Mouse (Mus musculus) liver, embryonic 14.5 days (tissue): ENCODE measurements around the gene Napepld. TPM values are rescaled to one million over a fixed set of nuclear protein-coding genes. Genes with fewer than 3 reads are reported as not detected.

Source experiments
- ATAC-seq: fragments of 200-750 bp; cut with Nextera tagmentation; 2 replicates; pipeline ENCODE4 v1.8.0; 2017; ENCODE audit warnings: moderate number of reproducible peaks, mild to moderate bottlenecking, moderate library complexity; ENCODE audit not compliant: insufficient read depth
- DNase-seq, 3 experiments: peaks; one replicate each; pipeline ENCODE4 v3.0.0-alpha.2; 2012 to 2013; ENCODE audit warnings: low read depth in 3 of 3, low spot score in 3 of 3
- H3K27ac ChIP-seq: fragments of 300-500 bp; sonication (generic); 2 replicates; pipeline ENCODE4 v1.5.1; 2014; ENCODE audit warnings: moderate library complexity, mild to moderate bottlenecking, control low read depth, inconsistent platforms
- H3K27me3 ChIP-seq: fragments of 300-500 bp; sonication (generic); 2 replicates; pipeline ENCODE4 v1.6.1; 2014; ENCODE audit warnings: mild to moderate bottlenecking, low read length, moderate library complexity; ENCODE audit not compliant: control insufficient read depth, insufficient read depth
- H3K36me3 ChIP-seq: fragments of 300-500 bp; sonication (generic); replicated peaks from 2 replicates; pipeline ENCODE4 v1.6.1; 2014; ENCODE audit warnings: low read depth; ENCODE audit not compliant: control insufficient read depth, insufficient read depth
- H3K4me1 ChIP-seq, 2 experiments: fragments of 200-500 bp in 1 of 2; fragments of 300-500 bp in 1 of 2; sonication (generic) in 1 of 2; replicated peaks; 2 replicates each; pipeline ENCODE4 v1.6.1; 2012 to 2014; ENCODE audit warnings: antibody characterized with exemption in 1 of 2, inconsistent platforms in 1 of 2, low read length in 1 of 2; ENCODE audit not compliant: control insufficient read depth in 2 of 2, insufficient read depth in 2 of 2
- H3K4me2 ChIP-seq: fragments of 300-500 bp; sonication (generic); 2 replicates; pipeline ENCODE4 v1.6.1; 2014; ENCODE audit warnings: low read depth, mild to moderate bottlenecking, control low read depth, moderate library complexity
- H3K4me3 ChIP-seq, 2 experiments: fragments of 200-500 bp in 1 of 2; fragments of 300-500 bp in 1 of 2; sonication (generic) in 1 of 2; 2 replicates each; pipeline ENCODE4 v1.5.1; 2012 to 2014; ENCODE audit warnings: low read depth in 2 of 2, low read length in 2 of 2, mild to moderate bottlenecking in 2 of 2, control low read depth in 1 of 2, inconsistent platforms in 1 of 2, moderate library complexity in 1 of 2; ENCODE audit not compliant: insufficient read depth in 1 of 2
- H3K9ac ChIP-seq: fragments of 300-500 bp; sonication (generic); replicated peaks from 2 replicates; pipeline ENCODE4 v1.6.1; 2014; ENCODE audit warnings: mild to moderate bottlenecking, control low read depth, moderate library complexity
- H3K9me3 ChIP-seq: fragments of 300-500 bp; sonication (generic); 2 replicates; pipeline ENCODE4 v1.6.1; 2016; ENCODE audit warnings: low read length, mixed read lengths; ENCODE audit not compliant: control insufficient read depth
- CTCF ChIP-seq: IDR thresholded peaks from 2 replicates; pipeline ENCODE4 v1.5.1; 2016; ENCODE audit warnings: antibody characterized with exemption, low read depth, control low read depth
- EP300 ChIP-seq: IDR thresholded peaks from 2 replicates; pipeline ENCODE4 v1.6.1; 2016; ENCODE audit warnings: antibody characterized with exemption, low read depth
- WGBS: fragments of 180-500 bp; shearing (Covaris S2); extraction: QIAGEN DNeasy Blood & Tissue Kit; methylation state at CpG from one replicate; pipeline ENCODE4 v1.1.7; 2014; ENCODE audit not compliant: insufficient replicate concordance; 5-methylcytosine and 5-hydroxymethylcytosine counted together
- polyA plus RNA-seq, 2 experiments: library from polyadenylated mRNA; depleted of rRNA in 1 of 2; stranded (reverse) in 1 of 2; unstranded in 1 of 2; fragments of >200 nt; fragmentation: Nextera tagmentation in 1 of 2; extraction: Ambion mirVana in 1 of 2; gene quantifications; 2 replicates each; pipeline versions ENCODE4 v1.2.1 to v1.2.3; 2012 to 2014

The Napepld gene
- polyA plus RNA-seq, 2 experiments, result 1.3 to 1.8 TPM

DNA sequence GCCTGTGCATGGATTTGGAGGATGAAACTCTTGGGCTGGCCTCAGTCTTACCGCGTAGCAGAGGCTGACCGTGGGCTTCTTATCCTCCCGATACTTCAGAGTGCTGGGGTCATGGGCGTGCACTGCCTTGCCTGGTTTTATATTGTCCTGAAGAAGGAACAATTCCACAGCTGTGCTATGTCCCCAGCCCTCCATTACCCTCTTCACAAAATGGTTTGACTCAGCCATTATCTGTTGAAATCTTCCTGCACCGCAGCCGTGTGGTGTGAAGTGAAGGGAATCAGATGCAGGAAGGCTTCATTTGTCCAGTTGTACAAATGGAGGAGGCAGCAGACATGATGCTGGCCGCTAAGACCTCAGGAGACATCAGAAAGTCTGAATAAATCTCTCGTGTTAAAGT is 44.3 kb downstream of the Napepld start:
- TF ChIP-seq CTCF, result no peak
- no peak for TF ChIP-seq EP300
- H3K4me1 ChIP-seq, result no peaks in the 10 kb centered on the region
- no peak overlapping the region for H3K4me3 ChIP-seq
- ATAC-seq (no peak), DNase-seq (no peak)
- WGBS, result 79% methylated on average over 9 of the region's 9 CpGs
- H3K27ac ChIP-seq, result no peak overlapping the region
- H3K4me2 ChIP-seq, result no peak overlapping the region
- H3K27me3 ChIP-seq, result no peaks in the 10 kb centered on the region
- H3K9ac ChIP-seq, result no peak overlapping the region
- H3K9me3 ChIP-seq, result no peaks in the 10 kb centered on the region
- peaks cover 3% of the 10 kb centered on the region; the same call in 1 of the 2 replicates for H3K36me3 ChIP-seq

DNA sequence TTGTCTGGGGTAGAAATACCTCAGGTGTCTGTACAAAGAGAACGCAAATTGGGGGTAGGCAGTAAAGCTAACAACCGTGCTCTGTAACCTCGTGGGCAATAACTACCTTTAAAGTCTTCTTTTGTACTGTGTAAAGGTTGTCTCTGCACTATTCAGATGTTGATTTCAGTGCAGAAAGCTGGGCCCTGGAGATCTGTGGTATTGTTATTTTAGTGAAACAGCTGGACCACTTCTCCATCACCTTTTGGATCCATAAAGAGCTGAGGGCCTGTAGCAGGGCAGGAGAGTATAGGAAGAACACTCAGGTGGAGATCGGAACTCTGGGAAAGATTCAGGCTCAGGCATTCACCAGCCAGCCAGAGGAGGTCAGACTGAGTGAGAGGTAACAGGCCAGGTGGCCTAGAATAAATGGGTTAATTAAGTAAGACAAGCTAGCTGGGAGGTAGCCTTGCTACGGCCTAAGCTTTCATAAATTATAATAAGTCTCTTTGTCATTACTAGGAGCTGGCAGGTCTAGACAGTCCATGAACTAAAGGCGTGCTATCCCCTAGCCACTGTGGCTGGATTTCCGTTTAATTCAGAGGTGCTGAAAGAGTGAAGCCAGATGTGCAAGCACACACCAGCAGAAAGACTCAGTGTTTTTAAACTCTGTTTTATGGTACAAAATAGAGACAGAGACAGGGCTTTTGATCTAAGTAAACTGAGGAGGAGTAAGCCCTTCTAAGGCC is 49.1 kb downstream of the Napepld start:
- H3K36me3 ChIP-seq, result peaks cover 3% of the 10 kb centered on the region

DNA sequence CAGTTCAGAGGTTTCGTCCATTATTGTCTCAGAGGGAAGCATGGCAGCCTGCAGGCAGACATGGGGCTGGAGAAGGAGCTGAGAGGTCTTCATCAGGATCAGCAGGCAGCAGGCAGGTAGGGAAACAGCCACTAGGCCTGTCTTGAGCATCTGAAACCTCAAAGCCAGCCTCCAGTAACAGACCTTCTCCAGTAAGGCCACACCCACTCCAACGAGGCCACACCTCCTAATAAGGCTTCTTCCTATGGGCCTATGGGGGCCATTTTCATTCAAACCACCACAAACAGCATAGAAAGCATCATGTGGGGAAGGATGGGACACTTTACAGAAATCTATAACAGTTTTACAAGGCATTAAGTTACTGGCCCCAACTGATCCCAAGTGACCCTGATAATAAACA is 50.5 kb downstream of the Napepld start:
- no peak for TF ChIP-seq EP300
- TF ChIP-seq CTCF, result no peak
- Histone ChIP-seq H3K4me2 (no peak overlapping the region), H3K9me3 (no peaks in the 10 kb centered on the region), H3K4me3 (no peak overlapping the region), H3K4me1 (peaks cover 6 to 7% of the 10 kb centered on the region in 2 experiments; a peak in 3 of 4 replicates), H3K27ac (no peak overlapping the region), H3K27me3 (no peaks in the 10 kb centered on the region), H3K36me3 (peaks cover 3% of the 10 kb centered on the region), H3K9ac (no peak overlapping the region)
- DNase-seq, result no peak
- WGBS, result 53% methylated on average over 2 of the region's 2 CpGs
- ATAC-seq, result no peak

More for the DNA sequence above, 49.1 kb downstream of the Napepld start:
- H3K4me2 ChIP-seq, result no peak overlapping the region
- H3K4me3 ChIP-seq, result no peak overlapping the region
- no peak overlapping the region for H3K9ac ChIP-seq
- H3K27me3 ChIP-seq, result no peaks in the 10 kb centered on the region
- H3K4me1 ChIP-seq, result no peaks in the 10 kb centered on the region
- WGBS, result 77% methylated on average over 7 of the region's 7 CpGs
- ATAC-seq, result no peak
- no peaks in the 10 kb centered on the region for H3K9me3 ChIP-seq
- no peak for DNase-seq
- H3K27ac ChIP-seq, result no peak overlapping the region
- TF ChIP-seq EP300, result no peak
- TF ChIP-seq CTCF, result no peak

DNA sequence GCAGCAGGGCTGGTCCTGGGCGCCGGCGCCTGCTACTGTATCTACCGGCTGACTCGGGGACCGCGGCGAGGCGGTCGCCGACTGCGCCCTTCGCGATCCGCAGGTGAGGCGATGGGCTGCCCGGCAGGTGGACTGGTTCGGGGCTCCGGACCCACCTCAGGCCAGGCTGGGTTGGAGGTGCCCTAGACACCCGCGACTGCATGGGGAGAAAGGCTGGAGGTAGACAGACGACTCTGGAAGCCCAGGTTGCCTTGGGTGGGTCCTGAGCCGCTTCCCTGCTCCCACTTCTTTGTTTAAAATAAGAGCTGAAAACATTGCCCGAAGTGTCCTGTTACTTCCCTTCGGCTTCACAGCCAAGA is 55.1 kb downstream of the Napepld start:
- TF ChIP-seq CTCF (no peak), EP300 (no peak)
- Histone ChIP-seq H3K9me3 (no peaks in the 10 kb centered on the region), H3K27ac (peak overlapping the region; percentile 52), H3K4me1 (peaks cover 11 to 13% of the 10 kb centered on the region in 2 experiments), H3K4me3 (peak overlapping the region; percentile 78 to 82), H3K36me3 (no peaks in the 10 kb centered on the region; the same call in none of the 2 replicates), H3K9ac (peak overlapping the region; percentile 81), H3K4me2 (peak overlapping the region; percentile 83), H3K27me3 (no peaks in the 10 kb centered on the region; the same call in 1 of the 2 replicates)
- no peak for ATAC-seq
- no peak for DNase-seq
- WGBS, result 1% methylated on average over 25 of the region's 25 CpGs

DNA sequence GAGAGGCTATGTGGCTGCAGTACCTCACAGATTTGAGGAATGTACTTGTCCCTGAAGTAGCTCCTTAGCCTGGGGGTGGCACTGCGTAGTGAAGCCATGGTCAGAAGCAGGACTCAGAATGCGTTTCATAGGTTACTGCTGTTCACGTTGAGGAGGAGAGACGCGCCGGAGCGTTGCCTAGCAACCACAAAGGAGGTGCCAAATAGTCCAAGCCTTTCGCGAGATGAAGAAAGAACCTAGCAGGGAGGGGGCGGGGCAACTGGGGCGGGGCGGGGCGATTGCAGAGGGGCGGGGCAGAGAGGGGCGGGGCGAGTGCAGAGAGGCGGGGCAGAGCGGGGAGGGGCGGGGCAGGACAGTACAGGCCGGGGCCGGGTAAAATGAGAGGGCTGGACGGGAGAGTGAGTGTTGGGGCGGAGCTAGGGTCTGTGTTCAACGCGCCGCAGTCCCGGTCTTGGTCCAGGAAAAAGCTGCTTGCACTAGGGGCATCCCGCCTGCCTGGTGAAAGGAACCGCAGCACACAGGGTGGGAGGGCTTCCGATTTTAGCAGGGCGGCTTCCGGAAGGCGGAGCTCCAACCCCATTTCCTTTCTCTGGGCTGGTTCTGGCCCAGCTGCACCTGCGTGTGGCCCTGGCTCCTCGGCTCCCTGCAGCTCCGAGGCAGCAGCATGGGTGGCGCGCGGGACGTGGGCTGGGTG is 55.6 kb downstream of the Napepld start, which contains the start of the genes Fbxl13 and Armc10:
TSS of gene Fbxl13 (minus strand) at position 196 of the 694 bp plus-strand sequence.
TSS of gene Armc10 (plus strand) at position 375 of the 694 bp plus-strand sequence.
- TF ChIP-seq CTCF, result peak; percentile 11
- TF ChIP-seq EP300, result no peak
- 1% methylated on average over 40 of the region's 40 CpGs for WGBS
- Histone ChIP-seq H3K4me2 (peak within 1 kb of the TSS; percentile 83), H3K9ac (peak within 1 kb of the TSS; percentile 81), H3K4me3 (peak within 1 kb of the TSS; percentile 78 to 82), H3K9me3 (no peaks in the 10 kb centered on the region), H3K27me3 (no peaks in the 10 kb centered on the region; the same call in 1 of the 2 replicates), H3K4me1 (peaks cover 11 to 13% of the 10 kb centered on the region in 2 experiments), H3K27ac (peak within 1 kb of the TSS; percentile 52), H3K36me3 (no peaks in the 10 kb centered on the region; the same call in none of the 2 replicates)
- ATAC-seq (peak; percentile 95), DNase-seq (peak; percentile 73 to 77 (median 74))
